Mouse (Mus musculus) hindbrain, embryonic 16.5 days (tissue): ENCODE data around the gene Kcnip1. TPM values are rescaled to one million over a fixed set of nuclear protein-coding genes. Genes with fewer than 3 reads are reported as not detected.

Experiments
- ATAC-seq: fragments of 200-750 bp; cut with Nextera tagmentation; 2 replicates; pipeline ENCODE4 v1.8.0; 2017; ENCODE audit warnings: moderate TSS enrichment, moderate library complexity
- H3K27ac ChIP-seq: fragments of 300-500 bp; sonication (generic); 2 replicates; pipeline ENCODE4 v1.5.1; 2014; ENCODE audit warnings: low read depth, mild to moderate bottlenecking, control low read depth, low read length, moderate library complexity
- H3K27me3 ChIP-seq: fragments of 300-500 bp; sonication (generic); replicated peaks from 2 replicates; pipeline ENCODE4 v1.6.1; 2014; ENCODE audit warnings: low read length; ENCODE audit not compliant: control insufficient read depth, insufficient read depth
- H3K36me3 ChIP-seq: fragments of 300-500 bp; sonication (generic); 2 replicates; pipeline ENCODE4 v1.6.1; 2014; ENCODE audit warnings: mild to moderate bottlenecking, low read length, moderate library complexity, mixed read lengths; ENCODE audit not compliant: control insufficient read depth, insufficient read depth
- H3K4me1 ChIP-seq: fragments of 300-500 bp; sonication (generic); 2 replicates; pipeline ENCODE4 v1.6.1; 2014; ENCODE audit warnings: low read depth, low read length; ENCODE audit not compliant: control insufficient read depth, insufficient read depth
- H3K4me2 ChIP-seq: fragments of 300-500 bp; sonication (generic); 2 replicates; pipeline ENCODE4 v1.6.1; 2014; ENCODE audit warnings: mild to moderate bottlenecking, low read length, control low read depth, moderate library complexity
- H3K4me3 ChIP-seq: fragments of 300-500 bp; sonication (generic); 2 replicates; pipeline ENCODE4 v1.5.1; 2014; ENCODE audit warnings: mild to moderate bottlenecking, low read length, control low read depth, moderate library complexity
- H3K9ac ChIP-seq: fragments of 300-500 bp; sonication (generic); 2 replicates; pipeline ENCODE4 v1.6.1; 2014; ENCODE audit warnings: low read depth, mild to moderate bottlenecking, control low read depth, low read length, moderate library complexity
- H3K9me3 ChIP-seq: fragments of 300-500 bp; sonication (generic); 2 replicates; pipeline ENCODE4 v1.6.1; 2014; ENCODE audit warnings: mild to moderate bottlenecking, low read length, moderate library complexity; ENCODE audit not compliant: control insufficient read depth
- WGBS: fragments of 180-500 bp; shearing (Covaris S2); extraction: QIAGEN DNeasy Blood & Tissue Kit; methylation state at CpG from one replicate; pipeline ENCODE4 v1.1.7; 2014; 5-methylcytosine and 5-hydroxymethylcytosine counted together
- polyA plus RNA-seq: library from polyadenylated mRNA; unstranded; fragments of >200 nt; fragmentation: Nextera tagmentation; extraction: Ambion mirVana; gene quantifications from 2 replicates; pipeline ENCODE4 v1.2.1, GENCODE M21; 2015

The Kcnip1 gene
- polyA plus RNA-seq, 1 experiment from 2014 or later = 146 TPM

DNA sequence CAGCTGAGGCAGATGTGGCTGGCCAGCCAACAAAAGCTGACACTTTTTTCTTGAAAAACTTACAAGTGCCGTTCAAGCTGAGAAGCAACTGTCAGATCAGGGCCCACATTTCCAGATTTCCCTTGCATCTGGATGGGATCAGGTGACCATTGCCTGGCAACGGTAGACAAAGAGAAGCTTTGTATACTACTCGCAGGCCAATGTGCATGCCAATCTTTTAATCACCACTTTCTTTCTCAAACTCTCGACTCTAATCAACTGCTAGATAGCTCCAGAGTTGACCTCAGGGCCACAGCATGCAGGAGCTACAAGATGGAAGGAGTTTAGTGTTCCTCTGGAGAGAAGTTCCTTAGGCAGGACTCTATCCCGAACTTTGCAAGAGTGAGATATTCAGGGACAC, 41.8 kb downstream of the Kcnip1 start:
- no peak for ATAC-seq
- WGBS = 41% methylated on average over 5 of the region's 5 CpGs
- H3K36me3 ChIP-seq = no peaks in the 10 kb centered on the region
- no peak overlapping the region for H3K4me3 ChIP-seq
- no peaks in the 10 kb centered on the region for H3K27me3 ChIP-seq
- no peak overlapping the region for H3K27ac ChIP-seq
- no peaks in the 10 kb centered on the region for H3K4me1 ChIP-seq
- H3K4me2 ChIP-seq = no peak overlapping the region
- H3K9me3 ChIP-seq = no peaks in the 10 kb centered on the region
- H3K9ac ChIP-seq = no peak overlapping the region

DNA sequence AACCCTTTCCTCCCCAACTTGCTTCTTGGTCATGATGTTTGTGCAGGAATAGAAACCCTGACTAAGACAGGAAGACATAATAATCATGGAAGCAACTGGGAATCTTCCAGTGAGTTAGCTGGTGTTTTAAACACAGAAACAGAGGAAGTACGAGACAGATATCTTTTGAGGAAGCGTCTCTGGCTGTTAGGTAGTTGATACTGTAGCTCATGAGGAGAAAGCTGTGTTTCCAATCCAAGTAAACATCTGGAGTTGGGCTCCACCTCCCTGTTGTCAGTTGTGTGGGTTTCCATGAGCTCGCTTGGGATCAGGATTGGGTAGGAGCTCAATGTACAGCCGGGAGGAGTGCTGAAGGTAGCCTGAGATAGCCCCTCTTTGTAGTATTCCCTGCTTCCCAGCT, 46.5 kb downstream of the Kcnip1 start:
- Histone ChIP-seq H3K4me2 (no peak overlapping the region), H3K9me3 (no peaks in the 10 kb centered on the region), H3K9ac (no peak overlapping the region), H3K4me3 (no peak overlapping the region), H3K27me3 (no peaks in the 10 kb centered on the region), H3K27ac (no peak overlapping the region), H3K36me3 (no peaks in the 10 kb centered on the region), H3K4me1 (no peaks in the 10 kb centered on the region)
- WGBS = 87% methylated on average over 4 of the region's 4 CpGs
- no peak for ATAC-seq

DNA sequence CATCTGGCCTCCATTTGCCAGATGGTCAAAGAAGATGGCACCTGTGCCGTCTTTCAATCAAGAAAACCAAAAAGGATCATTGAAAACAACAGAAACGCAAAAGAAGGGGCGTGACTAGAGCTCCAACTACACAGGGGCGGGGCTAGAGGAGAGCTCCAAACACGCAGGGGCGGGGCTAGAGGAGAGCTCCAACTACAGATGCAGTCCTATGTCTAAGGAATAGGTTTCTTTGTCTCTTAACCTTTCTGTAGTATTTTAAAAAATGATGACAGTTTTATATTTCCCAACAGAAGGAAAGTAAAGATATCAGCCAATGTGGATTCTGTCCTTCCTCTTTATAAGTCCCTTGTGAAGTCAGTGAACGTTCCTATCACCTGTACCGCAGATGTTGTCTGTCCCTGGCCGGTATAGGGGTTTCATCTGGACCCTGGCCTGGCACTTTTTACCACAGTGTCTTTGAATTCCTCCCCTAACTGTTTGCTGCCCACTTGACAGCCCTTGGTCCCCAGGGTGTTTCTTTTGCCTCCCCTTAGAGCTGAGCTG, 48.1 kb downstream of the Kcnip1 start:
- Histone ChIP-seq H3K27ac (no peak overlapping the region), H3K9me3 (no peaks in the 10 kb centered on the region), H3K27me3 (no peaks in the 10 kb centered on the region), H3K9ac (no peak overlapping the region), H3K4me1 (no peaks in the 10 kb centered on the region), H3K36me3 (no peaks in the 10 kb centered on the region), H3K4me2 (no peak overlapping the region), H3K4me3 (no peak overlapping the region)
- no peak for ATAC-seq
- WGBS = 89% methylated on average over 9 of the region's 9 CpGs

DNA sequence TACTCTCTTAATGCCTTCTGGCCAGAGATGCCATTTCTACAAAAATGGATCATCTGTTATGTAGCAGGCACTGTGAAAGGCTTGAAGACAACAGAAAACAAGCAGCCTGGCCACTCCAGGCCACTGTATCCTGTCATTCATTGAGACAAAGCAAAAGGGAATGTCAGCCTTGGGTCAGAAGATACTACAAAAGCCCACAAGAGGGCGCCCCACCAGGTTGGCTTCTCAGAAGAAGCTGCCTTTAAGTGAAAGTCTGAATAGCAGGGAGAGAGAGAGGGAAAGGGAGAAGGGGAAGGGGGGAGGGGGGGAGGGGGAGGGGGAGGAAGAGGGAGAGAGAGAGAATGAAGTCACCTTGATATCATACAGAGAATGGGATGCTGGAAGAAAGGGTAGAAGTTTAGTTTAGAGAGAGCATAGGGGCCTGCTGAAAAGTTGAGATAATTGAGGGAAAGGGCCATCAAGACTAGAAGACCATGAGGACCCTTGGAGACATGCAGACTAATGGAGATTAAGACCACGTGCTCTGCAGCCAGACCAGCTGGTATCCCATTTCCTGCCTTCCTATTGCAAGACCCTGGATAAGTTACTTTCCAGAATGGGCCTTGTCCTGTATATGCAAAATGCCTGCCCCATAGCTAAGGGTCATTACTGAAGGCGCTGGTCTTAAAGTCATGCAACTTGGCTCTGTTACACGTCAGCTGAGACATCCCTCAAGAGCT, 48.7 kb downstream of the Kcnip1 start:
- H3K4me1 ChIP-seq = no peaks in the 10 kb centered on the region
- no peak overlapping the region for H3K4me2 ChIP-seq
- no peak overlapping the region for H3K9ac ChIP-seq
- H3K27me3 ChIP-seq = no peaks in the 10 kb centered on the region
- no peaks in the 10 kb centered on the region for H3K9me3 ChIP-seq
- no peaks in the 10 kb centered on the region for H3K36me3 ChIP-seq
- no peak for ATAC-seq
- H3K4me3 ChIP-seq = no peak overlapping the region
- 66% methylated on average over 4 of the region's 4 CpGs for WGBS
- no peak overlapping the region for H3K27ac ChIP-seq

DNA sequence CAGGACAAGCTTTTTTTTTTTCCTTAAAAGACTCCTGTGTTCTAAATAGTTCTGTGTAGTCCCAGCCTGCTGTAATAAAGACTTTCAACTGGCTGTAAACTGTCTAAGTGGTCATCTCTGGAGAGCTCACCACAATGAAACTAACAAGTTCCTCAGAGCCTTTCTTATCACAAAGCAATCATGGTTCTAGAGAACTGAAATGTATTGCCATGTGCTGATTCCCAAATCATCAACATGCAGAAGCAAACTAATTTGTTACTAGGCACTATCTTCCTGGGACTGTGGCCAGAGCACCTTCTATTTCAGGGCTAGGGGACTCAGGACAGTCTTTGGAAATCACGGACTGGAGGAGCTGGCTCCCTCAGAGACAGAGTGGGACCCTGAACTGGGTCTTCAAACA, 49.4 kb downstream of the Kcnip1 start:
- Histone ChIP-seq H3K27ac (no peak overlapping the region), H3K9ac (no peak overlapping the region), H3K9me3 (no peaks in the 10 kb centered on the region), H3K4me1 (peaks cover 3% of the 10 kb centered on the region), H3K27me3 (no peaks in the 10 kb centered on the region), H3K36me3 (no peaks in the 10 kb centered on the region), H3K4me3 (no peak overlapping the region), H3K4me2 (no peak overlapping the region)
- no peak for ATAC-seq
- 59% methylated on average over 1 of the region's 1 CpGs for WGBS

DNA sequence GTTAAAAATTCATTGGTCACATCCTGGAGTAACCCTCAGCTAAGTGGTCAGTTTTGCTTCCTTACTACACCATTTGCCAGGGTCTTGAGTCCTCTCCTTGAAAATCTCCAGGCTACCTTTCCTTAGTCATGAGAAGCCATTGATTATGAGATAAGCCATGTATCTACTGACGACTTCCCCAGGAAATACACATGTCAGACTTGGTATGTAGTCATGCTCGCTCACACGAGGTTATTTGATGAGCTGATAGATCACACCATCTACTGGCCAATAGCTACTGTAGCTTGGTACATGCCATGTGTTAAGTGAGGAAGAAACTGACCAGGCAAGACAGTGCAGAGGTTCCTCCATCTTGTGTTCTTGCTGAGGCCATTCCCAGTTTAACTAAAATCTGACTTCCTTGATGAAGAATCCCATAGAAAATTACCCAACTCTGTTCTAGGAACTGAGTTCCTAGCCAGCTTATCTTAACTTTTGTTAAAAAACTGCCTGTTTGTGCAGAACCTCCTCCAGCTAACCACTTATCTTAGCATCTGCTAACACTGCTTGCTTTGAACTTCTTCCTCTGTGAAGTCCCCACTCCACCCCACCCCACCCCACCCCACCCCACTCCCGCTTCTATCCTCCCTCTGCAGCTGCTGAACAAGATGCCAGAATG, 53.4 kb downstream of the Kcnip1 start:
- H3K9me3 ChIP-seq = no peaks in the 10 kb centered on the region
- ATAC-seq = no peak
- peaks cover 5% of the 10 kb centered on the region for H3K4me1 ChIP-seq
- H3K4me2 ChIP-seq = no peak overlapping the region
- H3K36me3 ChIP-seq = no peaks in the 10 kb centered on the region
- no peak overlapping the region for H3K4me3 ChIP-seq
- no peaks in the 10 kb centered on the region for H3K27me3 ChIP-seq
- no peak overlapping the region for H3K27ac ChIP-seq
- H3K9ac ChIP-seq = no peak overlapping the region
- 86% methylated on average over 4 of the region's 4 CpGs for WGBS

DNA sequence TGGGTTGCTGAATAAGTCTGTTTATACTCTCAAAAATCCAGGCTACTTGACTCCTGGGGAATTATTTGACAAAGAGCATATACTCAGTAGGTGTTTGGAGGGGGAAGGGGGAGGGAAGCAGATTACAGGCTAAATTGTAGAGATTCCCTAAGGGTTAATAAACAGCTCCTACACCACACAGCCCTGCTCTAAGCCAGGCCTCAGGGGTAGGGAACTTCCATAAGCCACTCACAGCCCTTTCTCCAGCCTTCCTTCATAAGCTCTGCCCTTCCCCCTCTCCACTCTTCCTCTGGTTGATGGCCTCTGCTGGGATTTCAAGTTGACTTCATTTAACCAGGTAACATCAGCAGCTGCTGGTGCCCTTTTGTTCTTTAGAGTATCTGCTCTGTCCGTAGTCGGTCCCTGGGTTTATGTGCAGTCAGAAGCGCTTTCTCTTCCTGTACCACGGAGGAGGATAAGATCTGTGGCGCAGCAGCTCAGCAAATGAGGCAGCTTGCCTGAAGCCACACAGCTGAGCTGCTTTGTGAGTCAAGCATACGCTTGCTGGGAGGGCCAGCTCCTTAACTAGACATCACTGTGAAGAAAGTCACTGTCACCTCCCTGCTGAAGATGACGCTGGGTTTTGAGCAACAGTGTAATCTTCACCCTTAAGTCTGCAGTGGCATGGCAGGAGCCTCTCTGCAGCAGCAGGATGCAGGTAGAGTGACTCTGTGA, 54.2 kb downstream of the Kcnip1 start:
- WGBS = 51% methylated on average over 7 of the region's 7 CpGs
- no peak for ATAC-seq
- Histone ChIP-seq H3K4me2 (no peak overlapping the region), H3K27me3 (no peaks in the 10 kb centered on the region), H3K9ac (no peak overlapping the region), H3K27ac (no peak overlapping the region), H3K4me3 (no peak overlapping the region), H3K4me1 (peaks cover 5% of the 10 kb centered on the region), H3K36me3 (no peaks in the 10 kb centered on the region), H3K9me3 (no peaks in the 10 kb centered on the region)

DNA sequence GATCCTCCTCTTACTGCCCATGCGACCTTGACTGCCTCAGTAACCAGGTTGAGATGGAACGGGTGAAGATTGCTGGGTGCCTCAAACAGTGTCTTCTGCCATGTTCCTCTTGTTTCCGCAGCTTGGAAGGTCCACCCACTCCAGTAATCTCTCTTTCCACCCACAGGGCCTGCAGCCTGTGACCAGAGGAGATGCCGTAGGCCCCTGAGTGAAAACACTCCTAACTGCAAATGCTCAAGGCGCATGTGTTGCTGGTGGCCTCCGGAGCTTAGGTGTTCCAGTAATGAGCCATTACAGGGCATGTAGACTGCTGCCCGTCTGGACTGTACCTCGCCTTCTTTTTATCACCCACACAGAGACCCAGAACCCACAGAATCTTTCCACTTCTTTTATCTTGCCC, 55.3 kb downstream of the Kcnip1 start:
- WGBS = 92% methylated on average over 8 of the region's 8 CpGs
- Histone ChIP-seq H3K9ac (no peak overlapping the region), H3K27ac (no peak overlapping the region), H3K4me3 (no peak overlapping the region), H3K4me2 (no peak overlapping the region), H3K4me1 (peaks cover 5% of the 10 kb centered on the region), H3K27me3 (no peaks in the 10 kb centered on the region), H3K36me3 (no peaks in the 10 kb centered on the region), H3K9me3 (no peaks in the 10 kb centered on the region)
- no peak for ATAC-seq

DNA sequence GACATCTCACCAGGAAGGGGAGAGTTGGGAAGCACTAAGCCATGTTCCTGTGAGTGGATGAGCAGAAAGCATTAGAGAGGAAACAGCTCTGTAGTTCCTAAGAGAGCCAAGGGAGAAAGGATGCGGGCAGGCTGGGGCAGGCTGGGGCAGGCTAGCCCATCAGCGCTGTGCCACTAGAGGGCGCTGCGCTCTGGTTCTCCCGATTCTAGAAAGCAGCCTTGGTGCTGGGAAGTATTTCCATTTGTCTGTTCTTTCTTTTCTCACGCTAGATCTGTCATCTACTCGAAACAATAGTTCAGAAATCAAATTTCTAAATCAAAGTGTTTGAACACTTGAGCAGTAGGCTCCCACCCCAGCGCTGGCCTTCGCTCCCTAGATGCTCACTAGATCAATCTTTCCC, 58.7 kb downstream of the Kcnip1 start:
- Histone ChIP-seq H3K4me3 (no peak overlapping the region), H3K4me2 (no peak overlapping the region), H3K27me3 (no peaks in the 10 kb centered on the region), H3K9me3 (no peaks in the 10 kb centered on the region), H3K27ac (no peak overlapping the region), H3K4me1 (peaks cover 5% of the 10 kb centered on the region), H3K36me3 (no peaks in the 10 kb centered on the region), H3K9ac (no peak overlapping the region)
- WGBS = 64% methylated on average over 9 of the region's 9 CpGs
- no peak for ATAC-seq
